Mouse (Mus musculus) kidney, adult 2 months (tissue): ENCODE data around the gene Atp5h.

Source experiments
- CTCF ChIP-seq: fragments of 200-500 bp; conservative IDR thresholded peaks from 2 replicates; pipeline ENCODE4 v1.5.1; 2011; ENCODE audit warnings: low read depth, mild to moderate bottlenecking, control low read depth, low read length, moderate library complexity, mixed read lengths; ENCODE audit not compliant: insufficient read depth, insufficient read length
- POLR2A ChIP-seq: fragments of 200-500 bp; IDR thresholded peaks from one replicate; pipeline ENCODE4 v1.6.1; 2011; ENCODE audit warnings: low read depth, low read length, control low read depth

DNA sequence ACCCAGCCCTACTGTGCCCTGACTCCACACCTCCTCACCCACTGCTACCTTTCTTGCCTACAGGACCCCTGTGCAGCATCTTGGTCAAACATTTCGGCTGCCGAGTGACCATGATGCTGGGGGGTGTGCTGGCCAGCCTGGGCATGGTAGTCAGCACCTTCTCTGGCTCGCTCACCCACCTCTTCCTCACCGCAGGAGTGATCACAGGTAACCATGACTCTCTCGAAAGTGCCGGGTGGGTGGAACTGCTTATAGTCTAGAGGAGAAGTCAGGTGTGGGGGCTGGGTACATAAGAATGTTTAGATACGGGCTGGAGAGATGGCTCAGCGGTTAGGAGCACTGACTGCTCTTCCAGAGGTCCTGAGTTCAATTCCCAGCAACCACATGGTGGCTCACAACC lies 45.1 kb upstream of the Atp5h start:
- TF ChIP-seq CTCF (no peak), POLR2A (no peak)
